Comparison of ENCODE assay signal across 30 mouse cellular contexts in genomic region chr5:92821370-92821769, GRCm38 (mm10).
"Had no signal": no experiment of that assay in that cellular context is flagged by ENCODE, and none has a peak within 500 bp of the region (broad histone marks: within the 10 kb centered on the region; RNA-seq: fewer than 3 reads in every experiment).

No protein-coding gene starts in this region.

- H3K9me3 ChIP-seq: limb, embryonic 10.5 days; limb, embryonic 12.5 days; limb, embryonic 13.5 days; limb, embryonic 15.5 days; liver, embryonic 12.5 days; liver, embryonic 13.5 days; liver, embryonic 15.5 days; lung, embryonic 15.5 days; megakaryocyte, embryonic 14.5 days; midbrain, embryonic 10.5 days; midbrain, embryonic 12.5 days; midbrain, embryonic 13.5 days; midbrain, embryonic 15.5 days; neural tube, embryonic 12.5 days had no signal

- DNase-seq: left cerebral cortex, postnatal 4 days; liver; liver, embryonic 13.5 days; liver, postnatal 0 days; lung, adult 2 months; lung, embryonic 14.5 days; lung, postnatal 10 days; lung, postnatal 4 days; midbrain, embryonic 14.5 days had no signal

- H3K4me1 ChIP-seq: limb, embryonic 13.5 days; liver, embryonic 12.5 days; liver, embryonic 13.5 days; liver, embryonic 15.5 days; megakaryocyte, embryonic 14.5 days; midbrain, embryonic 12.5 days; midbrain, embryonic 13.5 days; midbrain, embryonic 15.5 days; neural tube, embryonic 12.5 days had no signal

- H3K27me3 ChIP-seq: limb, embryonic 12.5 days; limb, embryonic 13.5 days; limb, embryonic 15.5 days; liver, embryonic 12.5 days; liver, embryonic 13.5 days; liver, embryonic 15.5 days; lung, embryonic 15.5 days; megakaryocyte, embryonic 14.5 days; midbrain, embryonic 12.5 days; midbrain, embryonic 13.5 days; midbrain, embryonic 15.5 days; neural tube, embryonic 12.5 days had no signal

- H3K27ac ChIP-seq: left cerebral cortex, adult 2 months; limb, embryonic 10.5 days; limb, embryonic 12.5 days; limb, embryonic 13.5 days; limb, embryonic 15.5 days; liver, embryonic 12.5 days; liver, embryonic 13.5 days; liver, embryonic 14.5 days; liver, embryonic 15.5 days; lung, embryonic 15.5 days; macrophage; midbrain, embryonic 10.5 days; midbrain, embryonic 12.5 days; midbrain, embryonic 13.5 days; midbrain, embryonic 15.5 days; neural tube, embryonic 12.5 days had no signal

- H3K36me3 ChIP-seq: limb, embryonic 10.5 days; limb, embryonic 12.5 days; limb, embryonic 13.5 days; limb, embryonic 15.5 days; liver, embryonic 12.5 days; liver, embryonic 13.5 days; liver, embryonic 15.5 days; lung, embryonic 15.5 days; midbrain, embryonic 10.5 days; midbrain, embryonic 12.5 days; midbrain, embryonic 13.5 days; midbrain, embryonic 15.5 days; neural tube, embryonic 12.5 days had no signal

- H3K4me3 ChIP-seq: left cerebral cortex, adult 2 months; limb, embryonic 10.5 days; limb, embryonic 12.5 days; limb, embryonic 13.5 days; limb, embryonic 15.5 days; liver, embryonic 12.5 days; liver, embryonic 13.5 days; liver, embryonic 15.5 days; lung, embryonic 15.5 days; megakaryocyte, embryonic 14.5 days; midbrain, embryonic 10.5 days; midbrain, embryonic 12.5 days; midbrain, embryonic 13.5 days; midbrain, embryonic 15.5 days; myocyte; neural tube, embryonic 12.5 days had no signal

- ATAC-seq: liver, embryonic 12.5 days; liver, postnatal 0 days; lung, postnatal 0 days; midbrain, embryonic 13.5 days; midbrain, embryonic 15.5 days; midbrain, embryonic 16.5 days had no signal

- H3K4me2 ChIP-seq: limb, embryonic 12.5 days; limb, embryonic 13.5 days; limb, embryonic 15.5 days; liver, embryonic 11.5 days; liver, embryonic 12.5 days; liver, embryonic 13.5 days; liver, embryonic 15.5 days; lung, embryonic 14.5 days; lung, embryonic 15.5 days; midbrain, embryonic 11.5 days; midbrain, embryonic 12.5 days; midbrain, embryonic 13.5 days; midbrain, embryonic 15.5 days; neural tube, embryonic 12.5 days had no signal

- H3K9ac ChIP-seq: limb, embryonic 12.5 days; limb, embryonic 13.5 days; limb, embryonic 15.5 days; liver, embryonic 12.5 days; liver, embryonic 13.5 days; liver, embryonic 14.5 days; liver, embryonic 15.5 days; liver, postnatal 0 days; lung, embryonic 14.5 days; lung, embryonic 15.5 days; midbrain, embryonic 12.5 days; midbrain, embryonic 13.5 days; midbrain, embryonic 15.5 days; neural tube, embryonic 12.5 days had no signal
